Mouse (Mus musculus) gastrocnemius, postnatal 36 days (tissue): ENCODE data around the gene Ntm. TPM values are rescaled to one million over a fixed set of nuclear protein-coding genes. Genes with fewer than 3 reads are reported as not detected.

ENCODE experiments used
- DNase-seq, 2 experiments: peaks; one replicate each; pipeline ENCODE4 v3.0.0; 2022
- intact Hi-C: fragments of 180-260 bp; cut with DNase I; formaldehyde crosslinking; loops from one replicate; pipeline ENCODE4 v1.15.1; 2025
- total RNA-seq, 2 experiments: library from RNA; stranded (reverse); gene quantifications; 2 replicates each; pipeline ENCODE4 v1.2.3; 2021

Ntm gene
- total RNA-seq, 2 experiments from 2014 or later: 0.64 to 1.5 TPM

GRCm38 (mm10) chr9:29597665-29598064, 365.3 kb downstream of the Ntm start:
- intact Hi-C loops: no loop called here
- no peak for DNase-seq

- intact Hi-C loops: no loop called here
- no peak for DNase-seq
These were observed 367.6 kb downstream of the Ntm start for GRCm38 (mm10) chr9:29595321-29595720.

GRCm38 (mm10) chr9:29594537-29595294, 368.2 kb downstream of the Ntm start:
- intact Hi-C loops: no loop called here
- DNase-seq: no peak

GRCm38 (mm10) chr9:29587376-29587775, 375.6 kb downstream of the Ntm start:
- DNase-seq: no peak
- intact Hi-C loops: no loop called here

GRCm38 (mm10) chr9:29586381-29586770, 376.6 kb downstream of the Ntm start:
- no peak for DNase-seq
- intact Hi-C loops: no loop called here

GRCm38 (mm10) chr9:29585746-29586380, 377.1 kb downstream of the Ntm start:
- peak in 1 of 2 experiments; percentile 42 for DNase-seq
- intact Hi-C loops: no loop called here

GRCm38 (mm10) chr9:29578226-29578625, 384.7 kb downstream of the Ntm start:
- DNase-seq: no peak
- intact Hi-C loops: no loop called here

GRCm38 (mm10) chr9:29576051-29576533, 386.8 kb downstream of the Ntm start:
- intact Hi-C loops: no loop called here
- no peak for DNase-seq

GRCm38 (mm10) chr9:29574548-29574947, 388.4 kb downstream of the Ntm start:
- DNase-seq: no peak

GRCm38 (mm10) chr9:29568571-29568970, 394.4 kb downstream of the Ntm start:
- intact Hi-C loops: no loop called here
- no peak for DNase-seq

More at GRCm38 (mm10) chr9:29574548-29574947, 388.4 kb downstream of the Ntm start:
- intact Hi-C loops: no loop called here

- DNase-seq: no peak
- intact Hi-C loops: no loop called here
These were observed 400.4 kb downstream of the Ntm start for GRCm38 (mm10) chr9:29562419-29563071.

GRCm38 (mm10) chr9:29558915-29559314, 404.0 kb downstream of the Ntm start:
- no peak for DNase-seq
- intact Hi-C loops: no loop called here

- no peak for DNase-seq
- intact Hi-C loops: no loop called here
These were observed 412.4 kb downstream of the Ntm start for GRCm38 (mm10) chr9:29550582-29550981.

GRCm38 (mm10) chr9:29550107-29550506, 412.8 kb downstream of the Ntm start:
- intact Hi-C loops: no loop called here
- DNase-seq: no peak

- no peak for DNase-seq
- intact Hi-C loops: no loop called here
These were observed 426.5 kb downstream of the Ntm start for GRCm38 (mm10) chr9:29536415-29536814.

- intact Hi-C loops: no loop called here
- no peak for DNase-seq
These were observed 428.2 kb downstream of the Ntm start for GRCm38 (mm10) chr9:29534773-29535172.

GRCm38 (mm10) chr9:29534304-29534703, 428.6 kb downstream of the Ntm start:
- DNase-seq: no peak

GRCm38 (mm10) chr9:29533556-29533955, 429.4 kb downstream of the Ntm start:
- intact Hi-C loops: no loop called here
- DNase-seq: no peak

More at GRCm38 (mm10) chr9:29534304-29534703, 428.6 kb downstream of the Ntm start:
- intact Hi-C loops: no loop called here

- DNase-seq: no peak
- intact Hi-C loops: no loop called here
These were observed 431.6 kb downstream of the Ntm start for GRCm38 (mm10) chr9:29531147-29531917.

GRCm38 (mm10) chr9:29524109-29524508, 438.8 kb downstream of the Ntm start:
- intact Hi-C loops: no loop called here
- no peak for DNase-seq

- intact Hi-C loops: no loop called here
These were observed 439.7 kb downstream of the Ntm start for GRCm38 (mm10) chr9:29523221-29523620.

More at GRCm38 (mm10) chr9:29523221-29523620, 439.7 kb downstream of the Ntm start:
- DNase-seq: no peak
